Mouse (Mus musculus) erythroblast, embryonic 14.5 days (primary cell): ENCODE measurements around the gene Mospd3.

Source experiments
- GATA1 ChIP-seq: IDR thresholded peaks from 2 replicates; pipeline ENCODE4 v1.6.1; 2012; ENCODE audit warnings: low read length, inconsistent platforms, mixed read lengths
- TAL1 ChIP-seq: IDR thresholded peaks from 3 replicates; pipeline ENCODE4 v1.6.1; 2012; ENCODE audit warnings: low read length, inconsistent platforms, mixed read lengths

- no peak for TF ChIP-seq GATA1
- TF ChIP-seq TAL1: no peak
These were observed 47.4 kb downstream of the Mospd3 start, which contains the start of gene Actl6b for GRCm38 (mm10) chr5:137553411-137553837.
